Mouse (Mus musculus) CH12.LX (cell line): ENCODE data around the gene Cwc25. TPM values are rescaled to one million over a fixed set of nuclear protein-coding genes. Genes with fewer than 3 reads are reported as not detected.
A peak's percentile ranks its signal among the peaks of the same experiment; 100 is the strongest.

Experiments used
- DNase-seq: peaks from one replicate; pipeline ENCODE4 v3.0.0-alpha.2; 2013; ENCODE audit errors: extremely low read depth
- H3K27ac ChIP-seq: 2 replicates; pipeline ENCODE4 v1.5.1; 2012; ENCODE audit warnings: low read depth, mild to moderate bottlenecking, control low read depth, moderate library complexity; ENCODE audit not compliant: insufficient read depth
- H3K27me3 ChIP-seq: replicated peaks from 2 replicates; pipeline ENCODE3; 2012; ENCODE audit warnings: inconsistent platforms
- H3K36me3 ChIP-seq, 2 experiments: replicated peaks in 1 of 2; 2 replicates each; pipeline versions ENCODE3 to v1.6.1; 2012; ENCODE audit warnings: inconsistent platforms in 1 of 2, low read length in 1 of 2, mild to moderate bottlenecking in 1 of 2, mixed read lengths in 1 of 2, moderate library complexity in 1 of 2; ENCODE audit not compliant: control insufficient read depth in 1 of 2, insufficient read depth in 1 of 2
- H3K4me1 ChIP-seq, 2 experiments: 2 replicates each; pipeline ENCODE4 v1.6.1; 2012; ENCODE audit warnings: inconsistent platforms in 1 of 2, moderate library complexity in 1 of 2; ENCODE audit not compliant: insufficient read depth in 2 of 2, control insufficient read depth in 1 of 2
- H3K4me2 ChIP-seq: 2 replicates; pipeline ENCODE4 v1.6.1; 2012; ENCODE audit warnings: low read depth, mild to moderate bottlenecking, control low read depth; ENCODE audit not compliant: poor library complexity, insufficient read depth, severe bottlenecking
- H3K4me3 ChIP-seq, 3 experiments: fragments of 150-350 bp in 1 of 3; sonication (generic) in 1 of 3; replicated peaks in 1 of 3; 2 replicates each; pipeline versions ENCODE3 to v1.5.1; 2011 to 2012; ENCODE audit warnings: low read depth in 2 of 3, low read length in 2 of 3, mild to moderate bottlenecking in 2 of 3, moderate library complexity in 2 of 3, control low read depth in 1 of 3, improper control_type of control experiment in 1 of 3, inconsistent platforms in 1 of 3, mixed read lengths in 1 of 3; ENCODE audit not compliant: poor library complexity in 1 of 3
- H3K79me2 ChIP-seq: replicated peaks from 2 replicates; pipeline ENCODE4 v1.6.1; 2012; ENCODE audit warnings: mild to moderate bottlenecking, moderate library complexity; ENCODE audit not compliant: control insufficient read depth, poor library complexity, insufficient read depth, severe bottlenecking; ENCODE audit errors: extremely low read depth
- H3K9ac ChIP-seq: 2 replicates; pipeline ENCODE4 v1.6.1; 2012; ENCODE audit warnings: low read depth, mild to moderate bottlenecking, control low read depth, moderate library complexity; ENCODE audit not compliant: insufficient read depth
- H3K9me3 ChIP-seq: replicated peaks from 2 replicates; pipeline ENCODE3; 2012; ENCODE audit warnings: low read length, inconsistent platforms, mixed read lengths
- BHLHE40 ChIP-seq: IDR thresholded peaks from 2 replicates; pipeline ENCODE4 v1.6.1; 2011; ENCODE audit warnings: mild to moderate bottlenecking, low read depth, low read length, improper control_type of control experiment
- CHD1 ChIP-seq: IDR thresholded peaks from 2 replicates; pipeline ENCODE4 v1.6.1; 2012; ENCODE audit warnings: low read depth, low read length, improper control_type of control experiment, inconsistent platforms
- CHD2 ChIP-seq: IDR thresholded peaks from 2 replicates; pipeline ENCODE4 v1.6.1; 2011; ENCODE audit warnings: low read length, improper control_type of control experiment
- CTCF ChIP-seq, 2 experiments: IDR thresholded peaks in 1 of 2; conservative IDR thresholded peaks in 1 of 2; 2 replicates each; pipeline ENCODE4 v1.5.1; 2011 to 2012; ENCODE audit warnings: low read depth in 2 of 2, low read length in 2 of 2, improper control_type of control experiment in 1 of 2, inconsistent platforms in 1 of 2, mild to moderate bottlenecking in 1 of 2, moderate library complexity in 1 of 2
- E2F4 ChIP-seq: IDR thresholded peaks from 2 replicates; pipeline ENCODE4 v1.6.1; 2011; ENCODE audit warnings: low read depth, low read length, improper control_type of control experiment; ENCODE audit not compliant: insufficient replicate concordance
- EP300 ChIP-seq: IDR thresholded peaks from 2 replicates; pipeline ENCODE4 v1.6.1; 2011; ENCODE audit warnings: low read length, improper control_type of control experiment
- ETS1 ChIP-seq: conservative IDR thresholded peaks from 2 replicates; pipeline ENCODE4 v1.6.1; 2012; ENCODE audit warnings: low read depth, mild to moderate bottlenecking, inconsistent platforms, low read length, improper control_type of control experiment, moderate library complexity
- GABPA ChIP-seq: IDR thresholded peaks from 2 replicates; pipeline ENCODE4 v1.6.1; 2012; ENCODE audit warnings: low read depth, low read length, improper control_type of control experiment, inconsistent platforms; ENCODE audit not compliant: insufficient replicate concordance
- HCFC1 ChIP-seq: IDR thresholded peaks from 2 replicates; pipeline ENCODE4 v1.6.1; 2012; ENCODE audit warnings: low read depth, mild to moderate bottlenecking, inconsistent platforms, low read length, improper control_type of control experiment
- IRF4 ChIP-seq: IDR thresholded peaks from 2 replicates; pipeline ENCODE4 v1.6.1; 2014; ENCODE audit warnings: low read depth, mild to moderate bottlenecking, inconsistent platforms, low read length, improper control_type of control experiment
- JUND ChIP-seq: conservative IDR thresholded peaks from 2 replicates; pipeline ENCODE4 v1.6.1; 2011; ENCODE audit warnings: low read depth, low read length, improper control_type of control experiment
- MAZ ChIP-seq: IDR thresholded peaks from 2 replicates; pipeline ENCODE4 v1.6.1; 2012; ENCODE audit warnings: low read depth, mild to moderate bottlenecking, inconsistent platforms, low read length, improper control_type of control experiment, moderate library complexity
- MEF2A ChIP-seq: IDR thresholded peaks from 2 replicates; pipeline ENCODE4 v1.6.1; 2014; ENCODE audit warnings: low read depth, mild to moderate bottlenecking, inconsistent platforms, low read length, improper control_type of control experiment, borderline replicate concordance
- NELFE ChIP-seq: IDR thresholded peaks from 2 replicates; pipeline ENCODE4 v1.6.1; 2011; ENCODE audit warnings: low read depth, low read length, improper control_type of control experiment
- NRF1 ChIP-seq: IDR thresholded peaks from 2 replicates; pipeline ENCODE4 v1.6.1; 2014; ENCODE audit warnings: low read depth, mild to moderate bottlenecking, inconsistent platforms, low read length, improper control_type of control experiment, moderate library complexity
- PAX5 ChIP-seq: IDR thresholded peaks from 2 replicates; pipeline ENCODE4 v1.6.1; 2012; ENCODE audit warnings: low read length, inconsistent platforms, mixed read lengths
- POLR2A ChIP-seq: IDR thresholded peaks from 2 replicates; pipeline ENCODE4 v1.6.1; 2011; ENCODE audit warnings: low read depth, mild to moderate bottlenecking, improper control_type of control experiment, low read length
- POLR2AphosphoS2 ChIP-seq: IDR thresholded peaks from 2 replicates; pipeline ENCODE4 v1.6.1; 2011; ENCODE audit warnings: low read depth, low read length, improper control_type of control experiment
- RAD21 ChIP-seq: IDR thresholded peaks from 2 replicates; pipeline ENCODE4 v1.6.1; 2011; ENCODE audit warnings: low read depth, mild to moderate bottlenecking, low read length, improper control_type of control experiment, moderate library complexity
- SIN3A ChIP-seq: IDR thresholded peaks from 2 replicates; pipeline ENCODE4 v1.6.1; 2012; ENCODE audit warnings: low read length, improper control_type of control experiment, inconsistent platforms
- SMC3 ChIP-seq: IDR thresholded peaks from 2 replicates; pipeline ENCODE4 v1.6.1; 2011; ENCODE audit warnings: low read depth, low read length, improper control_type of control experiment
- UBTF ChIP-seq: IDR thresholded peaks from 2 replicates; pipeline ENCODE4 v1.6.1; 2012; ENCODE audit warnings: low read depth, mild to moderate bottlenecking, inconsistent platforms, low read length, improper control_type of control experiment, moderate library complexity
- USF1 ChIP-seq: IDR thresholded peaks from 2 replicates; pipeline ENCODE4 v1.6.1; 2014; ENCODE audit warnings: low read depth, mild to moderate bottlenecking, inconsistent platforms, low read length, improper control_type of control experiment
- ZKSCAN1 ChIP-seq: IDR thresholded peaks from 2 replicates; pipeline ENCODE4 v1.6.1; 2012; ENCODE audit warnings: low read depth, inconsistent platforms, low read length, improper control_type of control experiment, borderline replicate concordance
- ZMIZ1 ChIP-seq: IDR thresholded peaks from 2 replicates; pipeline ENCODE4 v1.6.1; 2012; ENCODE audit warnings: low read depth, mild to moderate bottlenecking, inconsistent platforms, low read length, improper control_type of control experiment
- ZNF384 ChIP-seq: IDR thresholded peaks from 2 replicates; pipeline ENCODE4 v1.6.1; 2012; ENCODE audit warnings: low read depth, low read length, improper control_type of control experiment, inconsistent platforms
- dilution Hi-C: fragments of 300-500 bp; cut with MboI; formaldehyde crosslinking; loops from 2 replicates; pipeline ENCODE4 v1.14.3; 2020; ENCODE audit warnings: low sequenced_read_pairs; ENCODE audit not compliant: extremely low pct_unique_long_range_greater_than_20kb, extremely low pct_ligation_motif_present
- in situ Hi-C: fragments of 300-500 bp; cut with MboI; formaldehyde crosslinking; loops from 3 replicates; pipeline ENCODE4 v1.14.3; 2019; ENCODE audit warnings: low sequenced_read_pairs, low pct_ligation_motif_present, low pct_unique_long_range_greater_than_20kb, mixed read lengths
- polyA plus RNA-seq: library from polyadenylated mRNA; unstranded; fragments of >175 nt; gene quantifications from 2 replicates; pipeline ENCODE4 v1.2.1, GENCODE M21; 2012; ENCODE audit warnings: low read depth; ENCODE audit not compliant: insufficient read length
- total RNA-seq, 2 experiments: library from RNA; depleted of rRNA; stranded (reverse); fragments of 300-350 nt in 1 of 2; fragments of >200 nt in 1 of 2; gene quantifications; 2 replicates each; pipeline ENCODE4 v1.2.3; 2012 to 2014

The Cwc25 gene
- total and polyA plus RNA-seq, 3 experiments: 16.7 to 21.5 (median 19.6) TPM

DNA sequence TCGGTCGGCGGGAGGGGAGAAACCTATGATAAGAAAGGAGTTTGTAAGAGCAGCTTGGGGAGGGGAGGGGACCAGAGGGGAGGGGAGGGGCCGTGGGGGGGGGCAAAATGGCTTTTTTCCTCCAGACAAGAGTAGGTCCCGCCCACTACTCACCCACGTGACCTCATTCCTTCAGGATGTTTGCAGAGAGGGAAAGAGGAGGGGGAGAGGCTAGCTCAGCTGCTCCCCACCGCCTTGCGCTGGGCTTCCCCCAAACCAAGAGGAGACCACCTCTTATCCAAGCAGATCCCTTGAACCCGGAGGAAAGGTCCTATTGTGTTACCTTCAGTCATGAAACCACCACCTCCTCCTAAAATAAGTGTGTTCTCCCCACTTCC is 66.7 kb downstream of the Cwc25 start (continued):
- no peak; the same call in 1 of the 2 replicates for TF ChIP-seq HCFC1
- no peak for TF ChIP-seq GABPA
- TF ChIP-seq, all 38 proteins: peak for 6

DNA sequence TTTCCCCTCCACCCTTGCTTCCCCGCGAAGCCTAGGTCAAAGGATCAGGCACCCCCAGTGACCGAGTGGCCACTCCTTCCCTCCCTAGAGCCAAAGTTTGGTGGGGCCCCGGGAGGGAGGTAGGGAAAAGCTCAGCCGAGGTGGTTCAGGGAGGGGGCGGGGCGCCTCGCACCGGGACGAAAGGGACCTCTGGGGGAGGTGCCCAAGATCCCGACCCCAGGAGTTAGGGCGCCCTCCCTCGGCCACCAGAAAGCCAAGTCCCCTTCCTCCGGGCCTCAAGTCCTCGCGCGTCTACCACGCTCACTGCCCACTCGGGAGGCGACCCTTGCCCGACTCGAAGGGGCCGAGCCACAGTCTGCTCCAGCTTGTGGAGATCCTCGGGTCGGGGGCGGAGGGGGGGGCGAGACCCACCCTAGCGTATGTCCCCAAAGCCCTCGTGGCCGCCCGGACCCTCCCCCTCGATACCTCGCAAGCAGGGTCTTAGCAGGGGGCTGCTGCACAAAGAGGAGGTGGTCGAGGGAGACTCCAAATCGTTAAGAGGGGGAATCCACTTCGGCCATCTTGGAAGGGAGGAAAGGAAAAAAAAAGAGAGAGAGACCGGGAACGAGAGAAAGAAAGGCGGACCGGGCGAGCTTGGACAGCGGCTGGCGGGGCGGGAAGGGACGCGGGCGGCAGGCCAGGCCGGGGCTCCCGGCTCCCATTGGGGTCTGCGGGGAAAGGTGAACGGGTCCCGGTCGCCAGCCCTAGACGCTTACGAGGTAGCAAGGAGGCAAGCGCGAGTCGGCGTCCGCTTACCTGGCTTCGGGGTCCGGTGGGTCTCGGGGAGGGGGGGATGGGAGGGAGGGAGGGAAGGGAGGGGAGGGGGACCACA is 67.4 kb downstream of the Cwc25 start:
- H3K27me3 ChIP-seq: peaks cover 21% of the 10 kb centered on the region
- peak overlapping the region; percentile 16; the same call in 1 of the 2 replicates for H3K27ac ChIP-seq
- TF ChIP-seq JUND: no peak
- TF ChIP-seq USF1: no peak
- TF ChIP-seq MEF2A: no peak
- no peak for TF ChIP-seq ETS1
- TF ChIP-seq PAX5: no peak
- 0 out of 2 replicates have a peak, but pooled peaks have one; percentile 23 for TF ChIP-seq BHLHE40
- TF ChIP-seq NRF1: no peak
- peak; percentile 29; the same call in 1 of the 2 replicates for TF ChIP-seq POLR2A
- no peak for TF ChIP-seq E2F4
- TF ChIP-seq CHD2: peak; percentile 75; the same call in 1 of the 2 replicates
- TF ChIP-seq SIN3A: peak; percentile 21; the same call in 1 of the 2 replicates
- TF ChIP-seq IRF4: peak; percentile 31; the same call in 1 of the 2 replicates
- TF ChIP-seq EP300: no peak
- no peak; the same call in 1 of the 2 replicates for TF ChIP-seq ZNF384
- TF ChIP-seq ZKSCAN1: no peak
- TF ChIP-seq MAZ: no peak; the same call in 1 of the 2 replicates
- TF ChIP-seq SMC3: peak; percentile 45; the same call in 1 of the 2 replicates
- TF ChIP-seq RAD21: peak; percentile 35
- TF ChIP-seq NELFE: no peak; the same call in 1 of the 2 replicates
- TF ChIP-seq POLR2AphosphoS2: no peak
- no peak for TF ChIP-seq CHD1
- peak in 1 of 2 experiments; percentile 70; a peak in 2 of 4 replicates for TF ChIP-seq CTCF (conservative IDR thresholded peaks at IDR 0.05 in 1 of 2, IDR thresholded peaks at IDR 0.05 in 1 of 2; ENCODE audit: low read depth in 2 of 2, low read length in 2 of 2)
- no peak for TF ChIP-seq ZMIZ1
- TF ChIP-seq UBTF: peak; percentile 88
- H3K9ac ChIP-seq: peak overlapping the region; percentile 84
- peak overlapping the region; percentile 46 for H3K4me2 ChIP-seq
- H3K36me3 ChIP-seq: peaks cover 2 to 11% of the 10 kb centered on the region in 2 experiments
- peaks cover 7% of the 10 kb centered on the region for H3K79me2 ChIP-seq
- in situ Hi-C loops: loop anchor here (5.0 kb wide), 1 partner anchor 67 kb away; no protein-coding TSS in a partner anchor
- DNase-seq: no peak
- dilution Hi-C loops: no loop called here
- H3K9me3 ChIP-seq: no peaks in the 10 kb centered on the region
- peaks cover 9 to 40% of the 10 kb centered on the region in 2 experiments for H3K4me1 ChIP-seq
- H3K4me3 ChIP-seq: peak overlapping the region; percentile 66 to 83 (median 72)
